In the genomic region with DNA sequence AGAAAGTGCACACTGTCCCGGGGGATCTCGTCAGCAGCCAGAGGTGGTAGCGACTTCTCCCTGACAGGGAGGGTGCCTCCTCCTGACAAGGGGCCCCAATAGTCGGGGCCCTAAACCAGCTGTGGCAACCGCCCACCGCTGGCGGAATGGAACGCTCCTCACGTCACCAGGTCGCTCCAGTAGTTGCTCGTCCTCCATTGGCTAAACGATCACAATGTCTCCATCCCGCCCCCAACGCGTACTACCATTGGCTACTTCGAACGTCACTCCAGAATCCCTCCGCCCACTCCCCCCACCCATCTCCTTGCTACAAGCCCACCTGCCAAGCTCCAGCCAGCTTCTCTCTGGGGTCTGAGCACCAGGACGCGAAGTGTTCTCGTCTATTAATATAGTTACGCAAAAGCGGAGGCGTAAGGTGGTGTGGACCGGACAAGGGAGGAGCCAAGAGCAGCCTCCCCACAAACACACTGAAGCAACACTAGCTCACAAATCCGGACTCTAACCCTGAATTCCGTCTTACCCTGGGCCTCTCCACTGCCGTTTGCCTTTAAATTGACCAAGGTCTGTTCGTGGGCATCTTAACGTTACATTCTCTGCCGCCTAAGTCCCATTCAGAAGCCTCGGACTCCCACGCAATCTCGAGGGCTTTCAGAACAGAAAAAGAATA, we compare ENCODE assay signal across 8 mouse cellular contexts. TPM values are rescaled to one million over a fixed set of nuclear protein-coding genes. Genes with fewer than 3 reads are reported as not detected.
DNase-seq lines count a peak whose midpoint lies in the region; ATAC-seq and TF ChIP-seq lines count a peak whose summit lies in the region.

A gene (minus strand): TSS at position 360 of the 667 bp plus-strand sequence.

- no peaks in the 10 kb centered on the region for H3K27me3 ChIP-seq in MEL (ENCODE audit: control insufficient read depth in 1 of 2, insufficient read depth in 2 of 2, low read length in 2 of 2)
- H3K27me3 ChIP-seq in cerebellum, adult 2 months (ENCODE audit: control insufficient read depth, insufficient read depth, low read length): no peaks in the 10 kb centered on the region
- H3K27me3 ChIP-seq in lung, embryonic 16.5 days (ENCODE audit: control insufficient read depth, insufficient read depth, low read depth, low read length): no peaks in the 10 kb centered on the region; the same call in 1 of the 2 replicates

- TF ChIP-seq EP300 in MEL (IDR thresholded peaks at IDR 0.05; ENCODE audit: low read depth in 1 of 2, low read length in 2 of 2): 0 out of 4 replicates have a peak, but pooled peaks of 1 of the 2 experiments have one; percentile 9

- peak within 1 kb of the TSS; percentile 56 for H3K27ac ChIP-seq in MEL (ENCODE audit: control insufficient read depth, low read depth, low read length)
- peak within 1 kb of the TSS; percentile 95 for H3K27ac ChIP-seq in cerebellum, adult 2 months (ENCODE audit: insufficient read depth, low read length)
- H3K27ac ChIP-seq in lung, embryonic 16.5 days (ENCODE audit: low read length): peak within 1 kb of the TSS; percentile 20; the same call in 1 of the 2 replicates

- no peaks in the 10 kb centered on the region for H3K9me3 ChIP-seq in MEL (replicated peaks; ENCODE audit: insufficient read depth, low read length)
- no peaks in the 10 kb centered on the region for H3K9me3 ChIP-seq in lung, embryonic 16.5 days (ENCODE audit: control insufficient read depth, low read length)

- TF ChIP-seq POLR2A in MEL (IDR thresholded peaks at IDR 0.05; ENCODE audit: control insufficient read depth in 1 of 2, insufficient read depth in 1 of 2, low read depth in 1 of 2, low read length in 2 of 2, poor library complexity in 1 of 2): peak; percentile 27 to 60; a peak in 1 of 4 replicates
- peak; percentile 48; the same call in 1 of the 2 replicates for TF ChIP-seq POLR2A in cerebellum, adult 2 months (IDR thresholded peaks at IDR 0.05; ENCODE audit: borderline replicate concordance, insufficient read depth, low read length)

- H3K36me3 ChIP-seq in MEL (ENCODE audit: control insufficient read depth in 1 of 2, insufficient read depth in 2 of 2, low read length in 2 of 2): peaks cover 0 to 6% of the 10 kb centered on the region in 2 experiments; a peak in 2 of 4 replicates
- no peaks in the 10 kb centered on the region for H3K36me3 ChIP-seq in lung, embryonic 16.5 days (ENCODE audit: control insufficient read depth, insufficient read depth, low read length)

- no peak for TF ChIP-seq RAD21 in MEL (IDR thresholded peaks at IDR 0.05; ENCODE audit: low read depth, low read length)

- ATAC-seq in hematopoietic stem cell, adult 5-6 weeks (replicated peaks in 1 of 2; ENCODE audit: insufficient read depth in 1 of 2, low FRiP score in 2 of 2, low TSS enrichment in 1 of 2, low read depth in 1 of 2, poor library complexity in 2 of 2, severe bottlenecking in 2 of 2): peak; percentile 100
- ATAC-seq in lung, embryonic 16.5 days (ENCODE audit: low read depth): peak; percentile 99

- peak within 1 kb of the TSS; percentile 75 for H3K9ac ChIP-seq in MEL (ENCODE audit: control insufficient read depth, low read depth, low read length, poor library complexity, severe bottlenecking)
- H3K9ac ChIP-seq in lung, embryonic 16.5 days (ENCODE audit: low read length): peak within 1 kb of the TSS; percentile 68

- WGBS in cerebellum, adult 2 months: 7% methylated on average over 29 of the region's 34 CpGs
- 14% methylated on average over 33 of the region's 34 CpGs for WGBS in lung, embryonic 16.5 days

- H3K4me3 ChIP-seq in MEL (ENCODE audit: control insufficient read depth in 1 of 2, insufficient read depth in 1 of 2, low read depth in 2 of 2, low read length in 2 of 2): peak within 1 kb of the TSS; percentile 91 to 98
- peak within 1 kb of the TSS; percentile 98 for H3K4me3 ChIP-seq in cerebellum, adult 2 months (replicated peaks; ENCODE audit: insufficient read depth, low read depth, low read length)
- peak within 1 kb of the TSS; percentile 61 for H3K4me3 ChIP-seq in lung, embryonic 16.5 days (ENCODE audit: low read length)

- H3K4me1 ChIP-seq in MEL (ENCODE audit: control insufficient read depth in 1 of 2, insufficient read depth in 2 of 2, low read length in 2 of 2): peaks cover 5 to 7% of the 10 kb centered on the region in 2 experiments; a peak in 3 of 4 replicates
- peaks cover 7% of the 10 kb centered on the region; the same call in 1 of the 2 replicates for H3K4me1 ChIP-seq in cerebellum, adult 2 months (ENCODE audit: control insufficient read depth, insufficient read depth, low read length)
- H3K4me1 ChIP-seq in lung, embryonic 16.5 days (replicated peaks; ENCODE audit: control insufficient read depth, insufficient read depth, low read length): no peaks in the 10 kb centered on the region

- peak; percentile 92 for DNase-seq in MEL (ENCODE audit: low read depth, low spot score)
- peak; percentile 86 to 90 for DNase-seq in cerebellum, adult 2 months
- peak; percentile 91 for DNase-seq in forelimb bud, embryonic 11.5 days (ENCODE audit: low read depth, low spot score)
- DNase-seq in layer of hippocampus, adult 9-10 months (ENCODE audit: low spot score): peak; percentile 71
- peak; percentile 74 for DNase-seq in ovary, postnatal 10 days (ENCODE audit: low spot score)
- DNase-seq in thymus, postnatal 10 days (ENCODE audit: low spot score in 2 of 2): peak; percentile 85 to 88

- peak within 1 kb of the TSS; percentile 63 for H3K4me2 ChIP-seq in lung, embryonic 16.5 days (ENCODE audit: low read depth, low read length)

- TF ChIP-seq CTCF in MEL (IDR thresholded peaks at IDR 0.05 in 2 of 3, conservative IDR thresholded peaks at IDR 0.05 in 1 of 3; ENCODE audit: control insufficient read depth in 1 of 3, insufficient read depth in 1 of 3, low read depth in 2 of 3, low read length in 3 of 3, poor library complexity in 1 of 3, severe bottlenecking in 1 of 3): no peak
- no peak for TF ChIP-seq CTCF in cerebellum, adult 2 months (IDR thresholded peaks at IDR 0.05; ENCODE audit: borderline replicate concordance, insufficient read depth, low read depth, low read length)

- peaks cover 6% of the 10 kb centered on the region for H3K79me2 ChIP-seq in MEL (ENCODE audit: control insufficient read depth, insufficient read depth, low read length, poor library complexity)

TF ChIP-seq in MEL, 35 proteins besides CTCF, POLR2A, EP300 and RAD21:
- TF ChIP-seq HCFC1 (IDR thresholded peaks at IDR 0.05; ENCODE audit: low read depth, low read length) (peak; percentile 60; the same call in 1 of the 2 replicates), MXI1 (IDR thresholded peaks at IDR 0.05; ENCODE audit: low read depth, low read length) (peak; percentile 4; the same call in 1 of the 2 replicates), MYC (IDR thresholded peaks at IDR 0.05; ENCODE audit: low read depth, low read length) (no peak), UBTF (IDR thresholded peaks at IDR 0.05; ENCODE audit: borderline replicate concordance, insufficient read depth, low read depth, low read length) (no peak), GABPA (IDR thresholded peaks at IDR 0.05; ENCODE audit: low read depth, low read length) (no peak), TCF12 (IDR thresholded peaks at IDR 0.05; ENCODE audit: low read depth, low read length) (no peak), NRF1 (IDR thresholded peaks at IDR 0.05; ENCODE audit: insufficient read depth, low read depth, low read length, poor library complexity, severe bottlenecking) (no peak), ETS1 (IDR thresholded peaks at IDR 0.05; ENCODE audit: low read depth, low read length) (peak; percentile 54; the same call in 1 of the 2 replicates), SMC3 (IDR thresholded peaks at IDR 0.05; ENCODE audit: low read depth, low read length) (no peak), MAZ (IDR thresholded peaks at IDR 0.05; ENCODE audit: low read depth, low read length) (peak; percentile 39; the same call in 1 of the 2 replicates), TBP (IDR thresholded peaks at IDR 0.05; ENCODE audit: low read depth, low read length) (peak; percentile 45; the same call in 1 of the 2 replicates), ZMIZ1 (IDR thresholded peaks at IDR 0.05; ENCODE audit: low read depth, low read length) (0 out of 2 replicates have a peak, but pooled peaks have one; percentile 37), CHD2 (IDR thresholded peaks at IDR 0.05; ENCODE audit: low read length) (peak; percentile 40; the same call in 1 of the 2 replicates), POLR2AphosphoS2 (IDR thresholded peaks at IDR 0.05; ENCODE audit: low read length) (no peak), SIN3A (IDR thresholded peaks at IDR 0.05; ENCODE audit: low read length) (peak; percentile 68), NELFE (IDR thresholded peaks at IDR 0.05; ENCODE audit: low read depth, low read length) (peak; percentile 40; the same call in 1 of the 2 replicates)
TF ChIP-seq in MEL: peak in this region for 9.

RNA-seq across cellular contexts. Expression of the gene that starts here (rescaled TPM):
- 2.0 and 2.3 TPM in 2 replicates for total RNA-seq in MEL (2012; rRNA removed)
- polyA plus RNA-seq in MEL (2012; ENCODE audit: insufficient read depth in 1 of 2, insufficient read length in 2 of 2, low read depth in 1 of 2, low replicate concordance in 2 of 2, missing spikeins in 1 of 2): 10 to 100 TPM in 1 of 2 experiments, 1 to 10 TPM in 1; 8.3 to 51.7 TPM
- polyA plus RNA-seq in cerebellum, adult 2 months (2012; rRNA removed): 46.8 and 48.5 TPM in 2 replicates
- 7.8 and 8.8 TPM in 2 replicates for total RNA-seq in hematopoietic stem cell, adult 5-6 weeks (2017)
- 2.9 and 4.2 TPM in 2 replicates for polyA plus RNA-seq in lung, embryonic 16.5 days (2015; fragmentation: Nextera tagmentation; extraction: Ambion mirVana)

Comparison
In these comparisons a context has a peak if more than half of its experiments do, and no peak if none do; other contexts are left out.
1. Peak in every context shown above with its lines: DNase-seq, ATAC-seq, H3K4me3 ChIP-seq and H3K27ac ChIP-seq.
2. H3K27ac ChIP-seq: peak in every context shown above with its lines; median percentile 95 in cerebellum, adult 2 months; 56 in MEL; 20 in lung, embryonic 16.5 days.